Mouse (Mus musculus) regulatory T cell (primary cell): Measurements from ENCODE around the gene Obscn.

Experiments used
- in situ Hi-C: fragments of 300-600 bp; cut with MboI, MseI; formaldehyde crosslinking; loops from one replicate; pipeline ENCODE4 v1.15.1; 2025; ENCODE audit warnings: high pct_unique_total_duplicates

The Obscn gene

GRCm38 (mm10) chr11:59141772-59142370 lies 5.7 kb upstream of the Obscn start:
- in situ Hi-C loops: no loop called here

GRCm38 (mm10) chr11:59138537-59139486 lies 2.6 kb upstream of the Obscn start:
- in situ Hi-C loops: no loop called here

GRCm38 (mm10) chr11:59136994-59137706 lies 948 bp upstream of the Obscn start:
- in situ Hi-C loops: no loop called here

- in situ Hi-C loops: no loop called here
These were observed 966 bp downstream of the Obscn start for GRCm38 (mm10) chr11:59135051-59135820.

- in situ Hi-C loops: no loop called here
These were observed 1.7 kb downstream of the Obscn start for GRCm38 (mm10) chr11:59134373-59134997.

GRCm38 (mm10) chr11:59132065-59132464 lies 4.1 kb downstream of the Obscn start:
- in situ Hi-C loops: no loop called here

- in situ Hi-C loops: no loop called here
These were observed 4.8 kb downstream of the Obscn start for GRCm38 (mm10) chr11:59131348-59131919.

- in situ Hi-C loops: no loop called here
These were observed 5.4 kb downstream of the Obscn start for GRCm38 (mm10) chr11:59130782-59131181.

GRCm38 (mm10) chr11:59105945-59106344 lies 30.3 kb downstream of the Obscn start:
- in situ Hi-C loops: loop anchor here (5.0 kb wide), 1 partner anchor 76 kb away; the partner anchor contains the start of gene Gjc2

GRCm38 (mm10) chr11:59102324-59102723 lies 33.9 kb downstream of the Obscn start:
- in situ Hi-C loops: no loop called here

- in situ Hi-C loops: no loop called here
These were observed 37.9 kb downstream of the Obscn start for GRCm38 (mm10) chr11:59098339-59098738.

- in situ Hi-C loops: no loop called here
These were observed 38.4 kb downstream of the Obscn start for GRCm38 (mm10) chr11:59097770-59098169.

GRCm38 (mm10) chr11:59094213-59094612 lies 42.0 kb downstream of the Obscn start:
- in situ Hi-C loops: no loop called here

GRCm38 (mm10) chr11:59087581-59087980 lies 48.6 kb downstream of the Obscn start:
- in situ Hi-C loops: no loop called here

GRCm38 (mm10) chr11:59085200-59085599 lies 51.0 kb downstream of the Obscn start:
- in situ Hi-C loops: no loop called here

- in situ Hi-C loops: no loop called here
These were observed 53.1 kb downstream of the Obscn start for GRCm38 (mm10) chr11:59083125-59083524.

- in situ Hi-C loops: no loop called here
These were observed 57.9 kb downstream of the Obscn start for GRCm38 (mm10) chr11:59078311-59078710.

- in situ Hi-C loops: no loop called here
These were observed 65.9 kb downstream of the Obscn start for GRCm38 (mm10) chr11:59070321-59070720.

GRCm38 (mm10) chr11:59068922-59069321 lies 67.3 kb downstream of the Obscn start:
- in situ Hi-C loops: no loop called here

GRCm38 (mm10) chr11:59068433-59068832 lies 67.8 kb downstream of the Obscn start:
- in situ Hi-C loops: no loop called here

- in situ Hi-C loops: no loop called here
These were observed 68.3 kb downstream of the Obscn start for GRCm38 (mm10) chr11:59067921-59068320.
